Mouse (Mus musculus) bone marrow, adult 2 months (tissue): ENCODE measurements around the gene Zfp605.

Experiments
- CTCF ChIP-seq: fragments of 200-500 bp; IDR thresholded peaks from 2 replicates; pipeline ENCODE4 v1.5.1; 2011; ENCODE audit warnings: low read length, control low read depth; ENCODE audit not compliant: control insufficient read depth, insufficient read depth
- POLR2A ChIP-seq: fragments of 200-500 bp; IDR thresholded peaks from 2 replicates; pipeline ENCODE4 v1.6.1; 2011; ENCODE audit warnings: low read depth, mild to moderate bottlenecking, control low read depth, low read length, borderline replicate concordance; ENCODE audit not compliant: control insufficient read depth

GRCm38 (mm10) chr5:110142309-110142708, 32.4 kb downstream of the Zfp605 start:
- TF ChIP-seq POLR2A = no peak
- TF ChIP-seq CTCF = no peak
